Mouse (Mus musculus): Measurements from ENCODE around the gene Rex1bd. TPM values are rescaled to one million over a fixed set of nuclear protein-coding genes. Genes with fewer than 3 reads are reported as not detected.

Gene Rex1bd
- polyA plus RNA-seq, 1 experiment = 68.2 TPM

DNA sequence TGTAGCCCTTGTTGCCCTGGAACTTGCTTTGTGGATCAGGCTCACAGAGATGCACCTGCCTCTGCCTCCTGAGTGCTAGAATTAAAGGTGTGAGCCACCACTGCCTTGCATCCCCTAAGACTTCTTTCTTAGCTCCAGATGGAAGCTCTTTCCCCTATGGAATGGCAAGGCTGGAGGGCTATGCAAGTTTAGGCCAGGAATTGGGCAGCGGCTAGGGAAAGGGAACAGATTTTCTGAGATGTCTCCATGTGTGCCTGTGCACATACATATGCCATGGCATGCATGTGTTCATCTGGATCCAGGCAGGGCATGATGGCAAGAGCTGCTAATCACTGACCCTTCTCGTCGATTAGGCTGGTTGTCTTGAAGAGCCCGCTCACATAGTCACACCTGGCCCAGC, 40.9 kb downstream of the Rex1bd start:
- peaks cover 37% of the 10 kb centered on the region for H3K4me1 ChIP-seq (ENCODE audit: control insufficient read depth)
- H3K4me3 ChIP-seq (replicated peaks) = no peak overlapping the region
- TF ChIP-seq GATA1 (IDR thresholded peaks at IDR 0.05; ENCODE audit: low read length) (no peak), TAL1 (IDR thresholded peaks at IDR 0.05; ENCODE audit: low read length) (no peak)
- no peaks in the 10 kb centered on the region for H3K9me3 ChIP-seq (ENCODE audit: control insufficient read depth, low read length)
- peaks cover 58% of the 10 kb centered on the region for H3K36me3 ChIP-seq (ENCODE audit: control insufficient read depth)
- H3K27me3 ChIP-seq (ENCODE audit: control insufficient read depth) = no peaks in the 10 kb centered on the region

DNA sequence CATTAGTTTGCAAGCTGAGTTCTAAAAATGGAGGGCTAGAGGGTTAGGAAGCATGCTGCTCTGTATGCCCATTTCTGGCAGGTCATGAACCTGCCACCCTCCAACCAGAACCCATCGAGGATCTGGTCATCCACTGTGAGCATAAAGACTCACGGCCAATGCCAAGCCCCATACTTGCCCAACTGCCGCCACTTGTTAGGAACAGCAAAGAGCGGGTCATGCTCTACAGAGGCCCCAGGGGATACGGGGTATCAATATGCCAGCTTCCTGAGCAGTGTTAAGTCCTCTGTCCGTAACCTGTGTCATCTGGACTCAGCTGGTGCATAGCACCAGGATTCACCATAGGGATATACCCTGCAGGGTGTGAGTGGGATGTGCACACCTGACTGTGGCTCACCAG, 42.4 kb downstream of the Rex1bd start:
- H3K9me3 ChIP-seq (ENCODE audit: control insufficient read depth, low read length) = peaks cover 8% of the 10 kb centered on the region
- H3K4me3 ChIP-seq (replicated peaks) = no peak overlapping the region
- no peaks in the 10 kb centered on the region; the same call in 1 of the 2 replicates for H3K27me3 ChIP-seq (ENCODE audit: control insufficient read depth)
- peaks cover 57% of the 10 kb centered on the region for H3K36me3 ChIP-seq (ENCODE audit: control insufficient read depth)
- TF ChIP-seq TAL1 (IDR thresholded peaks at IDR 0.05; ENCODE audit: low read length) (no peak), GATA1 (IDR thresholded peaks at IDR 0.05; ENCODE audit: low read length) (no peak)
- peaks cover 27% of the 10 kb centered on the region for H3K4me1 ChIP-seq (ENCODE audit: control insufficient read depth)

- no peak for TF ChIP-seq GATA1 (IDR thresholded peaks at IDR 0.05; ENCODE audit: low read length)
- TF ChIP-seq TAL1 (IDR thresholded peaks at IDR 0.05; ENCODE audit: low read length) = no peak
These were observed 43.2 kb downstream of the Rex1bd start for GRCm38 (mm10) chr8:70463306-70463705.

DNA sequence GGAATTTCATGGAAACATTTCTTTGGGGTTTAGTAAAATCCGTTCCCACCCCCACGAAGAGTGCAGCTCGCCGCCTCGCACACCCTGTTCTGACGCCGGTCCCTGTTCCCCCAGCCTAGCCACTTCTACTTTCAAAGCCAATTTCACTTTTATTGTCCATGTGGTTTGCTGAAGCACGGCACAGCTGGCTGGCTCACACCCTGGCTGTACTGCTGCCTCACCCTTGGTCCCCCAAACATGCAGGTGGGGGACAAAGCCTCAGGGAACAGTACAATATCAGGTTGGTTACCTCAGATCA, 44.1 kb downstream of the Rex1bd start:
- Histone ChIP-seq H3K4me3 (replicated peaks) (no peak overlapping the region), H3K27me3 (ENCODE audit: control insufficient read depth) (no peaks in the 10 kb centered on the region; the same call in 1 of the 2 replicates), H3K36me3 (ENCODE audit: control insufficient read depth) (peaks cover 47% of the 10 kb centered on the region), H3K9me3 (ENCODE audit: control insufficient read depth, low read length) (peaks cover 8% of the 10 kb centered on the region), H3K4me1 (ENCODE audit: control insufficient read depth) (peaks cover 23% of the 10 kb centered on the region)
- TF ChIP-seq GATA1 (IDR thresholded peaks at IDR 0.05; ENCODE audit: low read length) = no peak
- TF ChIP-seq TAL1 (IDR thresholded peaks at IDR 0.05; ENCODE audit: low read length) = no peak

More at GRCm38 (mm10) chr8:70463306-70463705, 43.2 kb downstream of the Rex1bd start:
- Histone ChIP-seq H3K27me3 (ENCODE audit: control insufficient read depth) (no peaks in the 10 kb centered on the region; the same call in 1 of the 2 replicates), H3K36me3 (ENCODE audit: control insufficient read depth) (peaks cover 53% of the 10 kb centered on the region), H3K4me1 (ENCODE audit: control insufficient read depth) (peaks cover 25% of the 10 kb centered on the region), H3K9me3 (ENCODE audit: control insufficient read depth, low read length) (peaks cover 8% of the 10 kb centered on the region), H3K4me3 (replicated peaks) (no peak overlapping the region)

- H3K4me3 ChIP-seq (replicated peaks) = no peak overlapping the region
- TF ChIP-seq TAL1 (IDR thresholded peaks at IDR 0.05; ENCODE audit: low read length) = no peak
- TF ChIP-seq GATA1 (IDR thresholded peaks at IDR 0.05; ENCODE audit: low read length) = no peak
- H3K9me3 ChIP-seq (ENCODE audit: control insufficient read depth, low read length) = peaks cover 8% of the 10 kb centered on the region
- peaks cover 25% of the 10 kb centered on the region for H3K4me1 ChIP-seq (ENCODE audit: control insufficient read depth)
- no peaks in the 10 kb centered on the region; the same call in 1 of the 2 replicates for H3K27me3 ChIP-seq (ENCODE audit: control insufficient read depth)
- peaks cover 42% of the 10 kb centered on the region for H3K36me3 ChIP-seq (ENCODE audit: control insufficient read depth)
These were observed 44.6 kb downstream of the Rex1bd start for GRCm38 (mm10) chr8:70461765-70462515.

DNA sequence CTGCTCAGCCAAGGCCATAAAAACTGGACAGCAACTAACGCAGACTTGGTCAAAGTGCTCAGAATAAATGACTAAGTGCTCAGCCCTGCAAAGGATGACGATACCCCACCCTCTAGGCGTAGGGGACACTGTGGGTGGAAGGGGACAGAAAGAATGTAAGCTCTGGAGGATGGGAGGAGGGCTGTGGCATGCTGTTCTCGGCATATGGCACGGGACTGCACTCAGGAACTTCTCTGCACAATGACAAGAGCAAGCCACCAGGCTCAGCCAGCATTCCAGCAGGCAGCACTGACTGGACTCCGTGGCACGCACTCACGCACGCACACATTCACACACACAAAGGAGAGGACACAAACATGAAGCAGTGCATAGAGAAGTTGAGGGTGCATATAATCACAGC, 45.9 kb downstream of the Rex1bd start:
- peaks cover 8% of the 10 kb centered on the region for H3K9me3 ChIP-seq (ENCODE audit: control insufficient read depth, low read length)
- no peak overlapping the region for H3K4me3 ChIP-seq (replicated peaks)
- H3K27me3 ChIP-seq (ENCODE audit: control insufficient read depth) = no peaks in the 10 kb centered on the region; the same call in 1 of the 2 replicates
- TF ChIP-seq TAL1 (IDR thresholded peaks at IDR 0.05; ENCODE audit: low read length) (no peak), GATA1 (IDR thresholded peaks at IDR 0.05; ENCODE audit: low read length) (no peak)
- peaks cover 34% of the 10 kb centered on the region for H3K4me1 ChIP-seq (ENCODE audit: control insufficient read depth)
- H3K36me3 ChIP-seq (ENCODE audit: control insufficient read depth) = peaks cover 28% of the 10 kb centered on the region

- peaks cover 29% of the 10 kb centered on the region for H3K36me3 ChIP-seq (ENCODE audit: control insufficient read depth)
- H3K9me3 ChIP-seq (ENCODE audit: control insufficient read depth, low read length) = peaks cover 8% of the 10 kb centered on the region
- TF ChIP-seq TAL1 (IDR thresholded peaks at IDR 0.05; ENCODE audit: low read length) (no peak), GATA1 (IDR thresholded peaks at IDR 0.05; ENCODE audit: low read length) (no peak)
- no peak overlapping the region for H3K4me3 ChIP-seq (replicated peaks)
- peaks cover 38% of the 10 kb centered on the region for H3K4me1 ChIP-seq (ENCODE audit: control insufficient read depth)
- H3K27me3 ChIP-seq (ENCODE audit: control insufficient read depth) = no peaks in the 10 kb centered on the region; the same call in 1 of the 2 replicates
These were observed 46.4 kb downstream of the Rex1bd start for GRCm38 (mm10) chr8:70460199-70460598.

GRCm38 (mm10) chr8:70459636-70460035, 46.9 kb downstream of the Rex1bd start:
- peaks cover 27% of the 10 kb centered on the region for H3K36me3 ChIP-seq (ENCODE audit: control insufficient read depth)
- peaks cover 8% of the 10 kb centered on the region for H3K9me3 ChIP-seq (ENCODE audit: control insufficient read depth, low read length)
- no peaks in the 10 kb centered on the region; the same call in 1 of the 2 replicates for H3K27me3 ChIP-seq (ENCODE audit: control insufficient read depth)
- H3K4me3 ChIP-seq (replicated peaks) = no peak overlapping the region
- peaks cover 38% of the 10 kb centered on the region for H3K4me1 ChIP-seq (ENCODE audit: control insufficient read depth)
- TF ChIP-seq GATA1 (IDR thresholded peaks at IDR 0.05; ENCODE audit: low read length) = no peak
- TF ChIP-seq TAL1 (IDR thresholded peaks at IDR 0.05; ENCODE audit: low read length) = no peak

DNA sequence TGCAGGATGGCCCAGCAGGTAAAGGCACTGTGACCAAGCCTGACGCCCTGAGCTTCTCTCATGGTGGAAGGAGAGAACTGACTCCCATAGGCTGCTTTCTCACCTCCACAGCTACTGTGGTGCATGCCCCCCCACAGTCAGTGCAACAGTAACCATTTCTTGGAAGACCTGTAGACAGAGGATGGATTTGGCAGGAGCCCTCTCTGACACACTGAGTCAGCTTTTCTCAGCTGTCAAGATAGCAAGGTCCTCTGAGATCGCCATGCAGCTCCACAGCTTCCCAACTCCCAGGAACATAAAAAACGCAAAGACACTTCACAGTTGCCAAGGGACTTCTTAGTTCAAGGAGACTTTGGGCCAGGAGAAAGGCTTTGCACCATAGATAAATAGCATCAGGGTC, 48.1 kb downstream of the Rex1bd start:
- no peak overlapping the region for H3K4me3 ChIP-seq (replicated peaks)
- H3K4me1 ChIP-seq (ENCODE audit: control insufficient read depth) = peaks cover 38% of the 10 kb centered on the region
- H3K36me3 ChIP-seq (ENCODE audit: control insufficient read depth) = peaks cover 26% of the 10 kb centered on the region
- TF ChIP-seq TAL1 (IDR thresholded peaks at IDR 0.05; ENCODE audit: low read length) (no peak), GATA1 (IDR thresholded peaks at IDR 0.05; ENCODE audit: low read length) (no peak)
- H3K9me3 ChIP-seq (ENCODE audit: control insufficient read depth, low read length) = peaks cover 8% of the 10 kb centered on the region
- H3K27me3 ChIP-seq (ENCODE audit: control insufficient read depth) = no peaks in the 10 kb centered on the region; the same call in 1 of the 2 replicates

All from erythroblast, embryonic 14.5 days (primary cell).